Mouse (Mus musculus) lung, postnatal 0 days (tissue): ENCODE measurements around the gene Acot3. TPM values are rescaled to one million over a fixed set of nuclear protein-coding genes. Genes with fewer than 3 reads are reported as not detected.
"Not testable (repeated sequence)": the region's sequence is repeated elsewhere in the genome, so short reads cannot be mapped to it uniquely, and the experiment has no call there.

ENCODE experiments used
- ATAC-seq: fragments of 200-750 bp; cut with Nextera tagmentation; 2 replicates; pipeline ENCODE4 v1.8.0; 2017; ENCODE audit warnings: moderate library complexity
- DNase-seq: peaks from one replicate; pipeline ENCODE4 v3.0.0-alpha.2; 2016; ENCODE audit warnings: low spot score
- H3K27ac ChIP-seq: fragments of 300-500 bp; sonication (generic); 2 replicates; pipeline ENCODE4 v1.5.1; 2014; ENCODE audit warnings: antibody characterized with exemption, mild to moderate bottlenecking, low read length, mixed read lengths
- H3K27me3 ChIP-seq: fragments of 300-500 bp; sonication (generic); replicated peaks from 2 replicates; pipeline ENCODE4 v1.6.1; 2014; ENCODE audit warnings: low read length, mixed read lengths; ENCODE audit not compliant: insufficient read depth
- H3K36me3 ChIP-seq: fragments of 300-500 bp; sonication (generic); 2 replicates; pipeline ENCODE4 v1.6.1; 2014; ENCODE audit warnings: low read length, mixed read lengths; ENCODE audit not compliant: insufficient read depth
- H3K4me1 ChIP-seq: fragments of 300-500 bp; sonication (generic); 2 replicates; pipeline ENCODE4 v1.6.1; 2014; ENCODE audit warnings: antibody characterized with exemption, low read depth, low read length, mixed read lengths; ENCODE audit not compliant: insufficient read depth
- H3K4me2 ChIP-seq: fragments of 300-500 bp; sonication (generic); replicated peaks from 2 replicates; pipeline ENCODE4 v1.6.1; 2014; ENCODE audit warnings: low read depth, mild to moderate bottlenecking, low read length, moderate library complexity, mixed read lengths
- H3K4me3 ChIP-seq: fragments of 300-500 bp; sonication (generic); 2 replicates; pipeline ENCODE4 v1.5.1; 2014; ENCODE audit warnings: low read depth, low read length
- H3K9ac ChIP-seq: fragments of 300-500 bp; sonication (generic); replicated peaks from 2 replicates; pipeline ENCODE4 v1.6.1; 2014; ENCODE audit warnings: low read depth, mild to moderate bottlenecking
- H3K9me3 ChIP-seq: fragments of 300-500 bp; sonication (generic); 2 replicates; pipeline ENCODE4 v1.6.1; 2016; ENCODE audit warnings: low read length, mixed read lengths
- CTCF ChIP-seq: IDR thresholded peaks from 2 replicates; pipeline ENCODE4 v1.5.1; 2016; ENCODE audit warnings: antibody characterized with exemption, mild to moderate bottlenecking
- EP300 ChIP-seq: IDR thresholded peaks from 2 replicates; pipeline ENCODE4 v1.6.1; 2016; ENCODE audit warnings: antibody characterized with exemption, mild to moderate bottlenecking, control low read depth
- WGBS: fragments of 180-500 bp; shearing (Covaris S2); extraction: QIAGEN DNeasy Blood & Tissue Kit; methylation state at CpG from one replicate; pipeline ENCODE4 v1.1.7; 2014; 5-methylcytosine and 5-hydroxymethylcytosine counted together
- polyA plus RNA-seq: library from polyadenylated mRNA; unstranded; fragments of >200 nt; fragmentation: Nextera tagmentation; extraction: Ambion mirVana; gene quantifications from 2 replicates; pipeline ENCODE4 v1.2.1, GENCODE M21; 2015

The Acot3 gene
- polyA plus RNA-seq, 1 experiment from 2014 or later: not detected

- Histone ChIP-seq H3K9ac (no peak overlapping the region), H3K27me3 (no peaks in the 10 kb centered on the region), H3K4me2 (no peak overlapping the region), H3K9me3 (no peaks in the 10 kb centered on the region), H3K27ac (no peak overlapping the region), H3K36me3 (no peaks in the 10 kb centered on the region), H3K4me1 (no peaks in the 10 kb centered on the region), H3K4me3 (no peak overlapping the region)
- 70% methylated on average over 2 of the region's 2 CpGs for WGBS
- DNase-seq (no peak), ATAC-seq (no peak)
- TF ChIP-seq CTCF: no peak
- TF ChIP-seq EP300: no peak
Measured at GRCm38 (mm10) chr12:84083842-84084241, 31.9 kb downstream of the Acot3 start.

GRCm38 (mm10) chr12:84084581-84084980 lies 32.6 kb downstream of the Acot3 start:
- H3K4me1 ChIP-seq: no peaks in the 10 kb centered on the region
- H3K27ac ChIP-seq: no peak overlapping the region
- WGBS: 58% methylated on average over 4 of the region's 4 CpGs
- ATAC-seq (no peak), DNase-seq (no peak)
- H3K9me3 ChIP-seq: no peaks in the 10 kb centered on the region
- no peak overlapping the region for H3K4me2 ChIP-seq
- H3K4me3 ChIP-seq: no peak overlapping the region
- no peak overlapping the region for H3K9ac ChIP-seq
- TF ChIP-seq EP300 (no peak), CTCF (no peak)
- H3K36me3 ChIP-seq: no peaks in the 10 kb centered on the region
- no peaks in the 10 kb centered on the region for H3K27me3 ChIP-seq

GRCm38 (mm10) chr12:84094666-84095065 lies 42.7 kb downstream of the Acot3 start:
- not testable (repeated sequence) for ATAC-seq, H3K4me3 ChIP-seq, H3K9me3 ChIP-seq, H3K27ac ChIP-seq, H3K9ac ChIP-seq, H3K27me3 ChIP-seq, H3K4me2 ChIP-seq, DNase-seq, H3K36me3 ChIP-seq, H3K4me1 ChIP-seq
- WGBS: 87% methylated on average over 5 of the region's 5 CpGs

GRCm38 (mm10) chr12:84099605-84100004 lies 47.7 kb downstream of the Acot3 start:
- WGBS: 100% methylated on average over 2 of the region's 2 CpGs
- no peaks in the 10 kb centered on the region for H3K36me3 ChIP-seq
- no peak overlapping the region for H3K4me3 ChIP-seq
- H3K9me3 ChIP-seq: no peaks in the 10 kb centered on the region
- no peak overlapping the region for H3K27ac ChIP-seq
- H3K4me1 ChIP-seq: no peaks in the 10 kb centered on the region
- no peak for ATAC-seq
- TF ChIP-seq EP300 (no peak), CTCF (no peak)
- H3K27me3 ChIP-seq: no peaks in the 10 kb centered on the region
- H3K9ac ChIP-seq: no peak overlapping the region
- DNase-seq: no peak
- no peak overlapping the region for H3K4me2 ChIP-seq

- Histone ChIP-seq H3K27me3 (no peaks in the 10 kb centered on the region), H3K9ac (no peak overlapping the region), H3K9me3 (no peaks in the 10 kb centered on the region), H3K27ac (no peak overlapping the region), H3K36me3 (no peaks in the 10 kb centered on the region), H3K4me2 (0 out of 2 replicates have a peak overlapping the region, but pooled peaks have one; percentile 76), H3K4me3 (no peak overlapping the region), H3K4me1 (no peaks in the 10 kb centered on the region)
- TF ChIP-seq CTCF (no peak), EP300 (no peak)
- no peak for ATAC-seq
- peak; percentile 58 for DNase-seq
- WGBS: 0% methylated on average over 1 of the region's 1 CpGs
Measured at GRCm38 (mm10) chr12:84100071-84100470, 48.1 kb downstream of the Acot3 start.

- Histone ChIP-seq H3K4me3 (peak within 1 kb of the TSS; percentile 51), H3K9ac (peak within 1 kb of the TSS; percentile 36), H3K4me2 (peak within 1 kb of the TSS; percentile 76), H3K27ac (0 out of 2 replicates have a peak within 1 kb of the TSS, but pooled peaks have one; percentile 32)
- not testable (repeated sequence) for H3K36me3 ChIP-seq, H3K4me1 ChIP-seq, H3K9me3 ChIP-seq, H3K27me3 ChIP-seq
- WGBS: under 1% methylated on average over 62 of the region's 80 CpGs
- peak; percentile 39 for TF ChIP-seq CTCF
- peak; percentile 78 for ATAC-seq
- peak; percentile 67 for DNase-seq
Measured at GRCm38 (mm10) chr12:84100604-84101492, 48.9 kb downstream of the Acot3 start, which contains the start of gene Acot6. Acot6 (plus strand) TSS chr12:84100654.
